Mouse (Mus musculus) fat pad, adult 2 months (tissue): ENCODE measurements at regions not wholly inside any gene's neighbourhood (a gene's known extent, or its start where the extent isn't known, plus 50 kb on each side); places are given as distances from the start of the nearest gene placed in this dataset.
"Not testable (repeated sequence)": the region's sequence is repeated elsewhere in the genome, so short reads cannot be mapped to it uniquely, and the experiment has no call there.

Source experiments
- DNase-seq: peaks from one replicate; pipeline ENCODE4 v3.0.0-alpha.2; 2011; ENCODE audit warnings: low read depth, low spot score; ENCODE audit errors: extremely low read depth

DNA sequence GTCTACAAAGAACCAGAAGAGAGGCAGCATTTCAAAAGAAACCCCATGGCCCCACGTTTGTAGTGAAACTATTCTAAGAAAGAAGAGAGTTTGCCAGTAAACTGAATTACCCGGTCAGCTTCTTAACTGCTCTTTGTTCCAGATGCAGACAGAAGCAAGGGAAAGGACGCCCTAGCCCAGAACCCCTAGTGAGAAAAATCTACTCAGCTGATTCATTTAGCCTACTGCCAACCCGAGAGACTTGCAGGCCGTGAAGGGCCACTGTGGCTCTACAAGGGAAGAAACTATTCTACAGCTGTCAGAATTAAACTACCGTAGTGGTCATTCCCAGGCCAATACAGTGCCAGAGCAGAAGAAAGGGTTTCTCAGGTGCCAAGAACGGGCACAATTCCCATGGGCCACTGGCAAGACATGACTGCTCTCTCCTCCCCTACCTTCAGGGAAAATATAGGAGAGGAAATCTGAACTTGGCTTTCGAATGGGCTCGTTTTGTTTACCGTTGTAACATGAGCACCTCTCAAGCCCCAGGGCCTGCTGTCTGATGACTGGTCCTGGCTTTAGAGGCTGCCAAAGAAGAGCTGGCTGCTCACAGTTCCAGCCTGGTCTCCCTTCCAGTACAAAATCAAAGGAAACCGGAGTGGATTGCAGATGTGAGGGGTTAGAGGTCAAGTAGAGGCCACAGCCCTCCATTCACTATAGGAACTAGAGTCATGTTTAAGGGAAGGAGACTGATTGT, 111.7 kb upstream of the Dlg1 start:
- peak; percentile 37 for DNase-seq

GRCm38 (mm10) chr16:31553361-31554146, 109.7 kb upstream of the Dlg1 start:
- no peak for DNase-seq

DNA sequence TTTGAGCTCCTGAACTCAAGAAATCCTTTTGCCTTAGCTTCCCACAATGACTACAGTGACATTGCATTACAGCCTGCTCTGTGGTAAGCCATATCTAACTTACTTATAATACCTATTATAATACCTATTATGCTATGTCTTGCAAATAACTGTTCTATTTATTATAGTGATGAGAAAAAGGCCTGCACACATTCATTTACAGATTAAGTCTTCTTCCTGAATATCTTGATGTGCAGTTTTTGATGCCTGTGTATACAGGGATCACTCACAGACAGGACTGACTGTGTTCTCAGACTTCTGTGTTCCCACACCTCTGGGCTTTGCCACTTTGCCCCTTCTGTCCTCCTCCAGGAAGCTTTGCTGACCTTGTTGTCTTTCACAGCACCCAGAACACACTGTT, 102.8 kb upstream of the Dlg1 start:
- DNase-seq, result no peak

DNA sequence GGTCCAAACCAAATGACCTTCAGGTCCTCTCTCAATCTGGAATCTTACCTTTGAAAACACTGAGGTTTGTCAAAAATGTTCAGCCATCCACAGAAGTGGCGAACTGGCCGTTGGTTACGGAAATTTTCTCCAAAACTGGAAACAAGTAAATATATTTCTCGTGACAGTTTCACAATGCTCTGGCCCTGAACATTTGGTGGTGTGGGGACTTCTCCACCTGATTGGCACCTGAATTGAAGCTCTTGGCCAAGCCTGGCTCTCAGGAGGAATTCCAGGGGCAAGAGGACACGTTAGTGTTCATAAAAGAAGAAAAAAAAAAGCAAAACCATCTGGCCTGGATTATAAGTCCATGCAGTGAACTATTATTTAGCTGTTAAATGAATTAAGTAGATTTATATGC, 98.3 kb upstream of the Dlg1 start:
- no peak for DNase-seq

DNA sequence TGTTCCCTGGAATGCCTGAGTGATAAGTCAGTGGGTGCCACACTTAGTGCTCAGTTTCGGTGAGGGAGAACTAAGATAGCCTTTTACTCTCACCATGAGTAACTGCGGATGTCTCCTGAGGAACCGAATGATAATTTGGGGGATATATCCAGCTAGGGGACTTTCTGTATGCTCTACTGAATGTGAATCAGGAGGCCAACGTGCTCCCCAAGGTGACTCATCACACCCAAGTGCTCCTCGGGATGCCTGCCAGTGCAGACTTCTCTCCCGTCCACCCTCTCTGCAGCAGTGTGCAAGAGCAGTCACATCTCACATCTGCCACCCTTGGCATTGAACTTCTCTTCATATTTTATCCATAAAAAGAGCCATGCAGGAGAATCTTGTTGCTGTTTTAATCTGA, 94.9 kb upstream of the Dlg1 start:
- DNase-seq, result no peak

DNA sequence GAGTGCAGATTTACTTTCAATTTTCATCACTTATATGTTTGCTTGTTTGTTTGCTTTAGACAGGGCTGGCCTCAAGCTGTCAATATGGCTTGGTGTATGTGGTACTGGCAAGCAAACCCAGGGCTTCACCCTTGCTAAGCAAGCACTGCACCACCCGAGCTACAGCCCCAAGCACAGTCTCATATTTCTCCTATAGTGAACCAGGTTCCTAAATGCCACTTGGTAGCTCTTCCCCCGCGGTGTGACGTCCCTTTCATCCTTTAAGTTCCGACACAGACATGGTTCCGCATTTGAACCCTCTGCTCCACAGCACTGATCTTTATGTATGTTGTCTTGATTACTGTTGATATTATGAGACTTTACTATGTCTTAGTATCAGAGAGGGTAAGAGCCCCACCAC, 93.4 kb upstream of the Dlg1 start:
- DNase-seq, result no peak

DNA sequence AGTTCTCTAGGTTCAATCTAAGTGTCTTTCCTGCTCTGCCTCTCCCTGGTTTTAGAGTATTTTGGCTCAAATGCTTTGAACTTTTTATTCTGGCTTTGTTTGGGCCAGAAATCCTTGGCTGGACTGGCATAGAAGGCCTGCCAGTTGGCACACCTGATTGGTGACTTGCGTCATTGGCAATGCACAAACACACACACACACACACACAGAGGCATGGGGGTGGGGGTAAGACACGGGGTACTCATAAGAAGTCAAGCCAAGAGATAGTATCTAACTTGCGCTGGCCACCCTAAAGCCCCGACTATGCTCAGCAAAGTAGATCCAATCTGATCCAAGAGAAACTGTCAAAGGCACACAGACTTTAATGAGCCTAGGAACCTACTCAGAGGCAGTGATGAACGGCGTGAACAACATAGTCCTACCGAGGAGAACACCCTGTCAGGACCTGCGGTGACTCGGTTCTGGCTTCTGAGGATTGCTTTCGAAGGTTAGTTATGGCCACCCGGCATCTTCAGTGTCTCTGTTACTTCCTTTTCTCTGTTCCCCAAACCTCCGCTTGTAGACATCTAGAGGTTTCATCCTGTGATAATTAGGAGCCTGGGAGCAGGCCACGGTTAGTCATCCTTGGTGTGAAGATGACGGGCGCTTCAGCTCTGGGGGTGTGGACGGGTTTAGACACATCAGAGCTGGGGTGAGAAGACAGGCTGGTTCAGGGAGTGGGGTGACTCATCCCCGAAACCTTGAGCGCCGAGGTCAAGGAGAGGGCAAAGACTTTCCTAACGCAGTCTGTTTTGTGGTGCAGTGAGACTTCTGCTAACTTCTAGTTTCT, 92.7 kb upstream of the Dlg1 start:
- peak; percentile 76 for DNase-seq

DNA sequence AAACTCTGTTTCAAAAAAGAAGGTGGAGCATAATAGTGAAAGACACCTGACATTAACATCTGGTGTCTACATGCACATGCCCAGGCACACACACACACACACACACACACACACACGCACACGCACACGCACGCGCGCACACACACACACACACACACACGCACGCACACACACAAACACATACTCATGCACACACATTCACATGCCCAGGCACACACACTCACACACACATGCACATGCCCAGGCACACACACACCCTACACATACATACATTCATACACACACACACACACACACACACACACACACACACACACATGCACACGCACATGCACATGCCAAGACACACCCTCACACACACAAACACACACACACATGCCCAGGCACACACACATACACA, 89.4 kb upstream of the Dlg1 start:
- DNase-seq, result not testable (repeated sequence)

DNA sequence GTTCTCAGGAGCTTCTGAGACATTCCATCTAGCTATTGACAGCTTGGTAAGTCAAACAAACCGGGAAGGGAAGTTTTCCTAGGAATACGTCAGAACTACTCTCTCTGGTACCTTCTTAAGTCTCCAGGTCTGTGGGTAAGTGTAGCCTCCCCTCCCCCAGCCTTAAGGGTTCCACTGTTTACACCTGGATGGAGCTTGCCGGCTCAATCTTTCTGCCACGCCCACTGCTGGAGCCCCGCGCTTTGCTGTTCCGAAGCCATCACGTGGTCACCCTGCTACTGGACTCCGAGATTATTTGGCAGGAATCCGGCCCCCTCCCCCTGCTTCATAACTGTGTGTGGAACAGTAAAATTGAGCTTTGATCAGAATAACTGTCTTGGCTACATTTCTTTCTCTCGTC, 87.6 kb upstream of the Dlg1 start:
- not testable (repeated sequence) for DNase-seq

DNA sequence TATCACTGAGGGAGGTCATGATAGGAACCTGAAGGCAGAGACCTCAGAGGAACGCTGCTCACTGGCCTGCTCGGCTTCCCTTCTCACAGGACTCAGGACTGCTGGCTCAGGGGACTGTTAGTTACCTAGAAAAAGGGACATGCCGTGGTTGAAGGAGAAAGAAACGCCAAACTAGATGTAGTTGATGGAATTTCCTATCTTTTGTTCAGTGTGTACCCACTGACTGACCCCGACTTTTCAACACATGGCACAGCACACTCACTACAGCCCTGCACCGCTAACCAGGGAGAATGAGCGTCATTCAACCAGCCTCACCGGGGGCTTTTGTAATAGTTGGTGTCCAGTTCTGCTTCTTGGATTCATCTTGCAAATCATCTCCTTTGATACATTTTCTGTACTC, 86.8 kb upstream of the Dlg1 start:
- no peak for DNase-seq

DNA sequence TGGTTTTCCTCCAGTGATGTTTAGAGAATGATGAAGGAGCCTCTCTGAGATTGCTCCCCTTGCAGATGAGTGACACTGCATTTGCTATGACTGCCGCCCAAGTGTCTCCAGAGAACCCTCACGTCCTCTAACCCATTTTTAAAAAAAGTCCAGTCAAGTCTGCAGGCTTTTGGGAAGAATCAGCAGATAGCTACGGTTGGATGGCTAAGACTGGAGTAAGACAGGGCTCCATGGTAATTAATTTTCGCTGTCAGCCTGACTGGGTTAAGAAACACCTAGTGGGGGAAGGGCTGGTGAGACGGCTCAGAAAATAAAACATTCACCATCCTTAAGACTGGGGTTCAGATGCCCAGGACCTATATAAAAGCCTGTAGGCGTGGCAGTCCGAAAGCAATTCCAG, 85.9 kb upstream of the Dlg1 start:
- no peak for DNase-seq

- no peak for DNase-seq
Measured at GRCm38 (mm10) chr16:31579318-31579717, 83.9 kb upstream of the Dlg1 start.

DNA sequence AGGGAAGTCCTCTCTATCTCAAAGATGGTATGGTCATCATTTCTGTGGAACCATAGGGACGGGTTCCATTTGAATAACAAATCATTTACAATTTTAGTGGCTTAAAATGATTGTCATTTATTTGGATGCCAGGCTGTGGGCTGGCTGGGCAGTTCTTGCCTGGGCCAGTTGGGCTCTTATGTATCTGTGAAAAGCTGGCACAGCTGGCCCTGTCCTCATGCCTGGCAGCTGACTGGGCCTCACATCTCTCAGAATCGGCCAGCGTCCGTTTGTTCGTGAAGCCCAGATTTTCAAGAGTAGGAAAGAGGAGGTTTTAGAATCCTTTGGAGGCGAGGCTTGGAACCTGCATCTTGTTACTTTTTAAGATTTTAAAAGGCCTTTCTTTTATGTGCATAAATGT, 82.5 kb upstream of the Dlg1 start:
- no peak for DNase-seq

GRCm38 (mm10) chr16:31582885-31583284, 80.4 kb upstream of the Dlg1 start:
- no peak for DNase-seq

DNA sequence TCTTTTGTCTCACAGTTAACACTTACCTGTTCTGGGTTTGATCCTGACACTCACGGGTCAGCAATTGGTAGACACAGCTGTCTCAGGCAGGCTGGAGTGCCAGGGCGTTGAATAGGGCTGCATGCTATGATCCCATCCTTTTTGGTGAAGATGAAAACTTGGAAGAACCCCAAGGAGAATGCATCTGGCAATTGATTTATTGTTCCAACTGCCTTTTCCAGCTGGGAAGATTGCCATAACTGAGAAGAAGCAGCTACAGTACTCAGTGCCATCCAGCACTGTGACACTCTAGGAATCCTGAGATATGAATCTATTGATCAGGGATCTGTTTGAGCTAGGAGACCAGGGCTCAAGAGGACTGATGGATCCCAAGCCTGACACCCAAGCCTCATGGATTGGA, 79.6 kb upstream of the Dlg1 start:
- DNase-seq, result no peak

- DNase-seq, result no peak
Measured at GRCm38 (mm10) chr16:31584216-31584823, 78.9 kb upstream of the Dlg1 start.

DNA sequence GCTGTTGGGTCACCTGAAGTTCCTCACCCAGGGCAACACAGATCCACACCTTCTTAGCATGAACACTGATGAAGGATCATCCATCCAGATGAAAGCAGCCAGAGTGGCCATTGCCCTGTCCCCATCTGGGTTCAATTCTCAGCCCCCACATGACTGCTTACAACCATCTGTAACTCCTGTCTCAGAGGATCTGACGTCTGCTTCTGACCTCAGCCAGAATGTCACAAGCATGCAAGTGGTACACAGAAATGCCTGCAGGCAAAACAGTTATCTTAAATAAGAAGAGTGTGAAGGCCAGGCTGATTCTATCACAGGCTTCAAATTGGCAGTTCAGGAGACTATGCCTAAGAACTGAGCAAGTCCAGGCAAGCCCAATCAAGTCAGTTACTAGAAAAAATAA, 76.2 kb upstream of the Dlg1 start:
- DNase-seq, result no peak

- DNase-seq, result no peak
Measured at GRCm38 (mm10) chr16:31589576-31589975, 73.7 kb upstream of the Dlg1 start.

- DNase-seq, result no peak
Measured at GRCm38 (mm10) chr16:31591565-31591964, 71.7 kb upstream of the Dlg1 start.

DNA sequence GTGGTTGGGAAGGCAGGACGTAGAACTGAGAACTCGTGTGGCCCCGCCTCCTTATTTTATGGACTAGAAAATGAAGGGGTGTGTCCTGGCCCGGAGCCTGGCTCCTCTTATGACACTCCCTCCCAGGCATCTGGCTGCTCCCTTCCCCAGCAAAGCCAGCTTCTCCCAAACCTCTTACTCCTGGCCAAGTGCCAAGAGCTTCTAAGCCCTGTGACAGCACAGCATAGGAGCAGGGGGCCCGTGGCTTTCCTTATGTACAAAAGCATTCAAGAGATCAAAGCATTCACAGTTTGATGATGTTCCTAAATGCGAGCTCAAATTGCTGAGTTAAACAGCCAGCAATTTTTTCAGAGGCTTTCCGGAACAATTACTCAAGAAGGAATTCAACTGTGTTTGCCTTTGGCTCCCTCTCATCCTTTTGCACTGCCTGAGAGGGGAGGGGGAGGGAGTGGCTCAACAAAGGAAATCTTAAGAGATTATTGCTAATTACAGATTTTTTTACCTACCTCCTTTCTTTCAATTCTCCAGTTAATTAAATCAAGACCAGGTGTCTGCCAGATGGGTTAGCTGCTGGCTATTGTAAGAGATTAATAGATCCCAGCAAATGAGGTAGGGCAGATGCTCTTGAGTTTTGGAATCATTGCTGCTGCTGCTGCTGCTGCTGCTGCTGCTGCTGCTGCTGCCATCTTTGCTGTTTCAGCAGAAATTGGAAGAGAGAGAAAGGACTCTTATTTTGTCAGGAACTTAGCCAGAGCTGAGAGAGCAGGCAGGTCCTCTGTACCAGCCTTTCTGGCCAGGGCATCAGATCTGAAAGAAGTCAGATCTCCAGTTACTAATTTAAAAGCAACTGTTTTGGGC, 71.0 kb upstream of the Dlg1 start:
- peak; percentile 68 for DNase-seq
